Mouse (Mus musculus): Measurements from ENCODE around the gene Wdcp. TPM values are rescaled to one million over a fixed set of nuclear protein-coding genes. Genes with fewer than 3 reads are reported as not detected.
"Not testable (repeated sequence)": the region's sequence is repeated elsewhere in the genome, so short reads cannot be mapped to it uniquely, and the experiment has no call there.

Wdcp gene
- total RNA-seq, 2 experiments from 2014 or later: 8.5 to 8.9 TPM

- DNase-seq (ENCODE audit: low spot score in 2 of 2): no peak
Measured at GRCm38 (mm10) chr12:4864338-4864690, 21.2 kb downstream of the Wdcp start.

GRCm38 (mm10) chr12:4868924-4869323 lies 25.8 kb downstream of the Wdcp start:
- no peak for DNase-seq (ENCODE audit: low spot score in 2 of 2)

- no peak for DNase-seq (ENCODE audit: low spot score in 2 of 2)
Measured at GRCm38 (mm10) chr12:4871260-4871659, 28.2 kb downstream of the Wdcp start.

- DNase-seq (ENCODE audit: low spot score in 2 of 2): no peak
Measured at GRCm38 (mm10) chr12:4872273-4872672, 29.2 kb downstream of the Wdcp start.

- DNase-seq (ENCODE audit: low spot score in 2 of 2): no peak
Measured at GRCm38 (mm10) chr12:4872983-4873477, 29.9 kb downstream of the Wdcp start.

GRCm38 (mm10) chr12:4873531-4873930 lies 30.4 kb downstream of the Wdcp start:
- no peak for DNase-seq (ENCODE audit: low spot score in 2 of 2)

- DNase-seq (ENCODE audit: low spot score in 2 of 2): peak; percentile 60 to 68
Measured at GRCm38 (mm10) chr12:4874161-4874927, 31.2 kb downstream of the Wdcp start, which contains the start of gene Mfsd2b. TSS of gene Mfsd2b (minus strand) at chr12:4874359.

- no peak for DNase-seq (ENCODE audit: low spot score in 2 of 2)
Measured at GRCm38 (mm10) chr12:4875623-4876022, 32.5 kb downstream of the Wdcp start.

- DNase-seq (ENCODE audit: low spot score in 2 of 2): no peak
Measured at GRCm38 (mm10) chr12:4878296-4878783, 35.2 kb downstream of the Wdcp start.

- DNase-seq (ENCODE audit: low spot score in 2 of 2): no peak
Measured at GRCm38 (mm10) chr12:4879048-4879447, 35.9 kb downstream of the Wdcp start.

- no peak for DNase-seq (ENCODE audit: low spot score in 2 of 2)
Measured at GRCm38 (mm10) chr12:4882086-4882485, 39.0 kb downstream of the Wdcp start.

- DNase-seq (ENCODE audit: low spot score in 2 of 2): no peak
Measured at GRCm38 (mm10) chr12:4885062-4885461, 42.0 kb downstream of the Wdcp start.

GRCm38 (mm10) chr12:4886581-4886980 lies 43.5 kb downstream of the Wdcp start:
- DNase-seq (ENCODE audit: low spot score in 2 of 2): not testable (repeated sequence)

GRCm38 (mm10) chr12:4888739-4889138 lies 45.6 kb downstream of the Wdcp start:
- DNase-seq (ENCODE audit: low spot score in 2 of 2): no peak

GRCm38 (mm10) chr12:4889251-4889650 lies 46.1 kb downstream of the Wdcp start:
- DNase-seq (ENCODE audit: low spot score in 2 of 2): no peak

GRCm38 (mm10) chr12:4889891-4890290 lies 46.8 kb downstream of the Wdcp start:
- no peak for DNase-seq (ENCODE audit: low spot score in 2 of 2)

- no peak for DNase-seq (ENCODE audit: low spot score in 2 of 2)
Measured at GRCm38 (mm10) chr12:4898024-4898423, 54.9 kb downstream of the Wdcp start.

GRCm38 (mm10) chr12:4905946-4906345 lies 62.8 kb downstream of the Wdcp start:
- DNase-seq (ENCODE audit: low spot score in 2 of 2): no peak

GRCm38 (mm10) chr12:4906476-4906875 lies 63.4 kb downstream of the Wdcp start:
- DNase-seq (ENCODE audit: low spot score in 2 of 2): no peak

- peak; percentile 94 to 96 for DNase-seq (ENCODE audit: low spot score in 2 of 2)
Measured at GRCm38 (mm10) chr12:4906951-4907906, 64.1 kb downstream of the Wdcp start, which contains the start of gene Ubxn2a. TSS of gene Ubxn2a (minus strand) at chr12:4907705.

GRCm38 (mm10) chr12:4908391-4908790 lies 65.3 kb downstream of the Wdcp start:
- DNase-seq (ENCODE audit: low spot score in 2 of 2): no peak

Measured in adrenal gland, adult 18-20 months (tissue).